Mouse (Mus musculus) monocyte, adult 5-6 weeks (primary cell): ENCODE measurements around the gene Rhod. TPM values are rescaled to one million over a fixed set of nuclear protein-coding genes. Genes with fewer than 3 reads are reported as not detected.
"Not testable (repeated sequence)": the region's sequence is repeated elsewhere in the genome, so short reads cannot be mapped to it uniquely, and the experiment has no call there.

ENCODE experiments used
- ATAC-seq: fragments of 153-309, 156-312 bp; replicated peaks from 2 replicates; pipeline ENCODE4 v1.8.0; 2017; ENCODE audit warnings: mild to moderate bottlenecking; ENCODE audit not compliant: low TSS enrichment, insufficient number of reproducible peaks, severe bottlenecking, poor library complexity, low FRiP score
- total RNA-seq: library from RNA; stranded (forward); fragments of 200-1000, 200-491, 200-594 nt; gene quantifications from 3 replicates; pipeline ENCODE4 v1.2.3, GENCODE M21; 2017

Gene Rhod
- total RNA-seq, 1 experiment from 2014 or later, result not detected

- no peak for ATAC-seq
Measured at GRCm38 (mm10) chr19:4420153-4420910, 18.9 kb downstream of the Rhod start.

GRCm38 (mm10) chr19:4419711-4420110 lies 19.5 kb downstream of the Rhod start:
- ATAC-seq, result no peak

GRCm38 (mm10) chr19:4417713-4418112 lies 21.5 kb downstream of the Rhod start:
- ATAC-seq, result no peak

GRCm38 (mm10) chr19:4417183-4417582 lies 22.0 kb downstream of the Rhod start:
- ATAC-seq, result peak; percentile 90

- no peak for ATAC-seq
Measured at GRCm38 (mm10) chr19:4414631-4415030, 24.6 kb downstream of the Rhod start.

GRCm38 (mm10) chr19:4409062-4409461 lies 30.2 kb downstream of the Rhod start:
- peak; percentile 95 for ATAC-seq

GRCm38 (mm10) chr19:4404840-4405239 lies 34.4 kb downstream of the Rhod start:
- no peak for ATAC-seq

- ATAC-seq, result no peak
Measured at GRCm38 (mm10) chr19:4398959-4399358, 40.3 kb downstream of the Rhod start.

- ATAC-seq, result no peak
Measured at GRCm38 (mm10) chr19:4398630-4398948, 40.6 kb downstream of the Rhod start.

GRCm38 (mm10) chr19:4397798-4398629 lies 41.2 kb downstream of the Rhod start, which contains the start of gene Kdm2a:
TSS of gene Kdm2a (minus strand) at chr19:4398285.
- ATAC-seq, result no peak

- ATAC-seq, result peak; percentile 93
Measured at GRCm38 (mm10) chr19:4396998-4397797, 42.0 kb downstream of the Rhod start.

- ATAC-seq, result peak; percentile 13; the same call in 1 of the 2 replicates
Measured at GRCm38 (mm10) chr19:4396081-4396997, 42.9 kb downstream of the Rhod start.

GRCm38 (mm10) chr19:4387276-4387675 lies 52.0 kb downstream of the Rhod start:
- no peak for ATAC-seq

- no peak for ATAC-seq
Measured at GRCm38 (mm10) chr19:4385026-4385425, 54.2 kb downstream of the Rhod start.

- no peak for ATAC-seq
Measured at GRCm38 (mm10) chr19:4384322-4384721, 54.9 kb downstream of the Rhod start.

GRCm38 (mm10) chr19:4383306-4383705 lies 55.9 kb downstream of the Rhod start:
- no peak for ATAC-seq

GRCm38 (mm10) chr19:4382303-4382702 lies 56.9 kb downstream of the Rhod start:
- not testable (repeated sequence) for ATAC-seq
